Mouse (Mus musculus) left cerebral cortex, postnatal 36 days (tissue): Measurements from ENCODE around the gene Nudt14. TPM values are rescaled to one million over a fixed set of nuclear protein-coding genes. Genes with fewer than 3 reads are reported as not detected.

ENCODE experiments used
- microRNA-seq: library from miRNA; unstranded; fragments of <30 nt; microRNA quantifications from one replicate; pipeline ENCODE4 v1.2.0, GENCODE M21; 2022
- total RNA-seq, 2 experiments: library from RNA; stranded (reverse); gene quantifications; 2 replicates each; pipeline ENCODE4 v1.2.3; 2021

The Nudt14 gene
- total RNA-seq, 2 experiments from 2014 or later: 11.0 to 12.3 TPM

Small RNA genes within 50 kb of the gene (microRNA-seq; reads per million reads assigned to microRNA genes)
- gene Mir6941: 0.76 reads per million

Other genes with a start within 250 kb of the Nudt14 start
- gene Cep170b, start 221.7 kb downstream of the Nudt14 start, total RNA-seq: 100 to 1,000 TPM; 258 to 267 TPM
- gene Pld4, start 181.5 kb downstream of the Nudt14 start, total RNA-seq: 10 to 100 TPM in 1 of 2 experiments, 1 to 10 TPM in 1; 9.3 to 10.3 TPM
- gene Ahnak2, start 139.5 kb downstream of the Nudt14 start, total RNA-seq: 1 to 10 TPM; 6.1 to 6.8 TPM
- gene Clba1, start 133.2 kb downstream of the Nudt14 start, total RNA-seq: 10 to 100 TPM; 17.4 to 22.1 TPM
- 10 to 100 TPM in 1 of 2 experiments, 1 to 10 TPM in 1; 9.2 to 10.9 TPM for gene Cdca4, start 112.7 kb downstream of the Nudt14 start, total RNA-seq
- gene Gpr132, start 73.9 kb downstream of the Nudt14 start, total RNA-seq: not detected
- 10 to 100 TPM; 47.9 to 61.7 TPM for gene Jag2, start 12.3 kb downstream of the Nudt14 start, total RNA-seq
- 10 to 100 TPM; 59.3 to 74.3 TPM for gene Btbd6, start 34.4 kb upstream of the Nudt14 start, total RNA-seq
- gene Brf1, start 58.6 kb upstream of the Nudt14 start, total RNA-seq: 10 to 100 TPM; 41.4 to 55.5 TPM
- gene Pacs2, start 72.4 kb upstream of the Nudt14 start, total RNA-seq: 10 to 100 TPM; 70.4 to 74.2 TPM
- under 1 TPM; 0.35 to 0.52 TPM for gene Tex22, start 132.4 kb upstream of the Nudt14 start, total RNA-seq
- gene Mta1, start 156.2 kb upstream of the Nudt14 start, total RNA-seq: 10 to 100 TPM; 79.8 to 80.2 TPM
- 100 to 1,000 TPM; 154 to 164 TPM for gene Crip2, start 198.1 kb upstream of the Nudt14 start, total RNA-seq
- 10 to 100 TPM; 12.9 to 14.2 TPM for gene Crip1, start 204.2 kb upstream of the Nudt14 start, total RNA-seq
- gene Tedc1, start 214.3 kb upstream of the Nudt14 start, total RNA-seq: 1 to 10 TPM; 1.5 to 2.1 TPM
- gene Tmem121, start 243.8 kb upstream of the Nudt14 start, total RNA-seq: 10 to 100 TPM; 24.9 to 31.1 TPM